Mouse (Mus musculus): ENCODE measurements around the gene Gm10190. TPM values are rescaled to one million over a fixed set of nuclear protein-coding genes. Genes with fewer than 3 reads are reported as not detected.
"Not testable (repeated sequence)": the region's sequence is repeated elsewhere in the genome, so short reads cannot be mapped to it uniquely, and the experiment has no call there.

Gm10190 gene
- polyA plus RNA-seq, 1 experiment from 2014 or later, result 2.5 TPM

GRCm38 (mm10) chr17:80378386-80378785, 5.0 kb upstream of the Gm10190 start:
- H3K9me3 ChIP-seq (ENCODE audit: control insufficient read depth, low read length); H3K9ac ChIP-seq (replicated peaks; ENCODE audit: low read depth, low read length); ATAC-seq (ENCODE audit: low read depth); H3K4me2 ChIP-seq (ENCODE audit: low read depth, low read length); H3K4me3 ChIP-seq (ENCODE audit: low read depth, low read length); H3K36me3 ChIP-seq (ENCODE audit: control insufficient read depth, insufficient read depth, low read length); H3K4me1 ChIP-seq (ENCODE audit: control insufficient read depth, insufficient read depth, low read length); H3K27me3 ChIP-seq (ENCODE audit: control insufficient read depth, insufficient read depth, low read length); H3K27ac ChIP-seq (ENCODE audit: low read depth, low read length): not testable (repeated sequence)

GRCm38 (mm10) chr17:80373726-80374096, 370 bp upstream of the Gm10190 start:
- ATAC-seq (ENCODE audit: low read depth), result peak; percentile 83
- Histone ChIP-seq H3K27ac (ENCODE audit: low read depth, low read length) (peak overlapping the region; percentile 83), H3K4me1 (ENCODE audit: control insufficient read depth, insufficient read depth, low read length) (no peaks in the 10 kb centered on the region), H3K27me3 (ENCODE audit: control insufficient read depth, insufficient read depth, low read length) (no peaks in the 10 kb centered on the region), H3K9me3 (ENCODE audit: control insufficient read depth, low read length) (no peaks in the 10 kb centered on the region), H3K9ac (replicated peaks; ENCODE audit: low read depth, low read length) (peak overlapping the region; percentile 72), H3K4me3 (ENCODE audit: low read depth, low read length) (peak overlapping the region; percentile 36), H3K4me2 (ENCODE audit: low read depth, low read length) (peak overlapping the region; percentile 84), H3K36me3 (ENCODE audit: control insufficient read depth, insufficient read depth, low read length) (no peaks in the 10 kb centered on the region)
- WGBS, result 16% methylated on average over 29 of the region's 29 CpGs

- H3K27ac ChIP-seq (ENCODE audit: low read depth, low read length), result no peak overlapping the region
- H3K9me3 ChIP-seq (ENCODE audit: control insufficient read depth, low read length), result no peaks in the 10 kb centered on the region
- H3K4me3 ChIP-seq (ENCODE audit: low read depth, low read length), result no peak overlapping the region
- H3K9ac ChIP-seq (replicated peaks; ENCODE audit: low read depth, low read length), result no peak overlapping the region
- no peaks in the 10 kb centered on the region for H3K36me3 ChIP-seq (ENCODE audit: control insufficient read depth, insufficient read depth, low read length)
- H3K4me2 ChIP-seq (ENCODE audit: low read depth, low read length), result no peak overlapping the region
- no peaks in the 10 kb centered on the region for H3K27me3 ChIP-seq (ENCODE audit: control insufficient read depth, insufficient read depth, low read length)
- 83% methylated on average over 9 of the region's 9 CpGs for WGBS
- no peak for ATAC-seq (ENCODE audit: low read depth)
- no peaks in the 10 kb centered on the region for H3K4me1 ChIP-seq (ENCODE audit: control insufficient read depth, insufficient read depth, low read length)
These were observed 4.7 kb downstream of the Gm10190 start for GRCm38 (mm10) chr17:80368606-80369005.

- Histone ChIP-seq H3K9ac (replicated peaks; ENCODE audit: low read depth, low read length) (no peak overlapping the region), H3K4me1 (ENCODE audit: control insufficient read depth, insufficient read depth, low read length) (no peaks in the 10 kb centered on the region), H3K9me3 (ENCODE audit: control insufficient read depth, low read length) (no peaks in the 10 kb centered on the region), H3K27me3 (ENCODE audit: control insufficient read depth, insufficient read depth, low read length) (no peaks in the 10 kb centered on the region), H3K4me2 (ENCODE audit: low read depth, low read length) (no peak overlapping the region), H3K36me3 (ENCODE audit: control insufficient read depth, insufficient read depth, low read length) (no peaks in the 10 kb centered on the region), H3K4me3 (ENCODE audit: low read depth, low read length) (no peak overlapping the region), H3K27ac (ENCODE audit: low read depth, low read length) (no peak overlapping the region)
- ATAC-seq (ENCODE audit: low read depth), result no peak
- 89% methylated on average over 5 of the region's 5 CpGs for WGBS
These were observed 6.1 kb downstream of the Gm10190 start for GRCm38 (mm10) chr17:80367276-80367675.

- Histone ChIP-seq H3K4me3 (ENCODE audit: low read depth, low read length) (no peak overlapping the region), H3K27ac (ENCODE audit: low read depth, low read length) (no peak overlapping the region), H3K4me2 (ENCODE audit: low read depth, low read length) (no peak overlapping the region), H3K27me3 (ENCODE audit: control insufficient read depth, insufficient read depth, low read length) (no peaks in the 10 kb centered on the region), H3K9me3 (ENCODE audit: control insufficient read depth, low read length) (no peaks in the 10 kb centered on the region), H3K9ac (replicated peaks; ENCODE audit: low read depth, low read length) (no peak overlapping the region), H3K4me1 (ENCODE audit: control insufficient read depth, insufficient read depth, low read length) (no peaks in the 10 kb centered on the region), H3K36me3 (ENCODE audit: control insufficient read depth, insufficient read depth, low read length) (no peaks in the 10 kb centered on the region)
- ATAC-seq (ENCODE audit: low read depth), result no peak
- 92% methylated on average over 8 of the region's 8 CpGs for WGBS
These were observed 13.1 kb downstream of the Gm10190 start for GRCm38 (mm10) chr17:80360245-80360644.

- no peak overlapping the region for H3K4me2 ChIP-seq (ENCODE audit: low read depth, low read length)
- H3K9me3 ChIP-seq (ENCODE audit: control insufficient read depth, low read length), result no peaks in the 10 kb centered on the region
- no peak overlapping the region for H3K4me3 ChIP-seq (ENCODE audit: low read depth, low read length)
- WGBS, result 54% methylated on average over 6 of the region's 6 CpGs
- H3K4me1 ChIP-seq (ENCODE audit: control insufficient read depth, insufficient read depth, low read length), result no peaks in the 10 kb centered on the region
- no peak for ATAC-seq (ENCODE audit: low read depth)
- no peaks in the 10 kb centered on the region for H3K36me3 ChIP-seq (ENCODE audit: control insufficient read depth, insufficient read depth, low read length)
- no peak overlapping the region for H3K27ac ChIP-seq (ENCODE audit: low read depth, low read length)
- H3K27me3 ChIP-seq (ENCODE audit: control insufficient read depth, insufficient read depth, low read length), result no peaks in the 10 kb centered on the region
- no peak overlapping the region for H3K9ac ChIP-seq (replicated peaks; ENCODE audit: low read depth, low read length)
These were observed 26.1 kb downstream of the Gm10190 start for GRCm38 (mm10) chr17:80347234-80347633.

- no peaks in the 10 kb centered on the region for H3K4me1 ChIP-seq (ENCODE audit: control insufficient read depth, insufficient read depth, low read length)
- ATAC-seq (ENCODE audit: low read depth), result no peak
- H3K9me3 ChIP-seq (ENCODE audit: control insufficient read depth, low read length), result no peaks in the 10 kb centered on the region
- no peak overlapping the region for H3K4me2 ChIP-seq (ENCODE audit: low read depth, low read length)
- WGBS, result 19% methylated on average over 11 of the region's 11 CpGs
- H3K27ac ChIP-seq (ENCODE audit: low read depth, low read length), result no peak overlapping the region
- no peak overlapping the region for H3K9ac ChIP-seq (replicated peaks; ENCODE audit: low read depth, low read length)
- no peak overlapping the region for H3K4me3 ChIP-seq (ENCODE audit: low read depth, low read length)
- no peaks in the 10 kb centered on the region for H3K36me3 ChIP-seq (ENCODE audit: control insufficient read depth, insufficient read depth, low read length)
- H3K27me3 ChIP-seq (ENCODE audit: control insufficient read depth, insufficient read depth, low read length), result no peaks in the 10 kb centered on the region
These were observed 26.7 kb downstream of the Gm10190 start for GRCm38 (mm10) chr17:80346591-80347125.

- no peaks in the 10 kb centered on the region for H3K27me3 ChIP-seq (ENCODE audit: control insufficient read depth, insufficient read depth, low read length)
- H3K9ac ChIP-seq (replicated peaks; ENCODE audit: low read depth, low read length), result no peak overlapping the region
- H3K36me3 ChIP-seq (ENCODE audit: control insufficient read depth, insufficient read depth, low read length), result no peaks in the 10 kb centered on the region
- ATAC-seq (ENCODE audit: low read depth), result no peak
- no peaks in the 10 kb centered on the region for H3K9me3 ChIP-seq (ENCODE audit: control insufficient read depth, low read length)
- no peaks in the 10 kb centered on the region for H3K4me1 ChIP-seq (ENCODE audit: control insufficient read depth, insufficient read depth, low read length)
- H3K27ac ChIP-seq (ENCODE audit: low read depth, low read length), result no peak overlapping the region
- WGBS, result 82% methylated on average over 4 of the region's 4 CpGs
- no peak overlapping the region for H3K4me2 ChIP-seq (ENCODE audit: low read depth, low read length)
- H3K4me3 ChIP-seq (ENCODE audit: low read depth, low read length), result no peak overlapping the region
These were observed 28.1 kb downstream of the Gm10190 start for GRCm38 (mm10) chr17:80345277-80345676.

- Histone ChIP-seq H3K27ac (ENCODE audit: low read depth, low read length) (no peak overlapping the region), H3K4me2 (ENCODE audit: low read depth, low read length) (no peak overlapping the region), H3K4me1 (ENCODE audit: control insufficient read depth, insufficient read depth, low read length) (no peaks in the 10 kb centered on the region), H3K9me3 (ENCODE audit: control insufficient read depth, low read length) (no peaks in the 10 kb centered on the region), H3K9ac (replicated peaks; ENCODE audit: low read depth, low read length) (no peak overlapping the region), H3K36me3 (ENCODE audit: control insufficient read depth, insufficient read depth, low read length) (no peaks in the 10 kb centered on the region), H3K4me3 (ENCODE audit: low read depth, low read length) (no peak overlapping the region), H3K27me3 (ENCODE audit: control insufficient read depth, insufficient read depth, low read length) (no peaks in the 10 kb centered on the region)
- no peak for ATAC-seq (ENCODE audit: low read depth)
- 85% methylated on average over 2 of the region's 2 CpGs for WGBS
These were observed 41.0 kb downstream of the Gm10190 start for GRCm38 (mm10) chr17:80332386-80332785.

- H3K36me3 ChIP-seq (ENCODE audit: control insufficient read depth, insufficient read depth, low read length), result no peaks in the 10 kb centered on the region
- no peak overlapping the region for H3K27ac ChIP-seq (ENCODE audit: low read depth, low read length)
- no peak overlapping the region for H3K4me3 ChIP-seq (ENCODE audit: low read depth, low read length)
- no peak for ATAC-seq (ENCODE audit: low read depth)
- H3K4me2 ChIP-seq (ENCODE audit: low read depth, low read length), result no peak overlapping the region
- H3K9ac ChIP-seq (replicated peaks; ENCODE audit: low read depth, low read length), result no peak overlapping the region
- no peaks in the 10 kb centered on the region for H3K4me1 ChIP-seq (ENCODE audit: control insufficient read depth, insufficient read depth, low read length)
- H3K9me3 ChIP-seq (ENCODE audit: control insufficient read depth, low read length), result no peaks in the 10 kb centered on the region
- H3K27me3 ChIP-seq (ENCODE audit: control insufficient read depth, insufficient read depth, low read length), result no peaks in the 10 kb centered on the region
- 77% methylated on average over 3 of the region's 3 CpGs for WGBS
These were observed 46.9 kb downstream of the Gm10190 start for GRCm38 (mm10) chr17:80326431-80326830.

Measured in neural tube, embryonic 14.5 days (tissue).